Mouse (Mus musculus) lung, embryonic 16.5 days (tissue): ENCODE data around the gene Ap4b1. TPM values are rescaled to one million over a fixed set of nuclear protein-coding genes. Genes with fewer than 3 reads are reported as not detected.
"Not testable (repeated sequence)": the region's sequence is repeated elsewhere in the genome, so short reads cannot be mapped to it uniquely, and the experiment has no call there.

Experiments
- ATAC-seq: fragments of 200-750 bp; cut with Nextera tagmentation; 2 replicates; pipeline ENCODE4 v1.8.0; 2017; ENCODE audit warnings: low read depth, mild to moderate bottlenecking, moderate library complexity
- H3K27ac ChIP-seq: fragments of 300-500 bp; sonication (generic); 2 replicates; pipeline ENCODE4 v1.5.1; 2014; ENCODE audit warnings: mild to moderate bottlenecking, control low read depth, low read length
- H3K27me3 ChIP-seq: fragments of 300-500 bp; sonication (generic); 2 replicates; pipeline ENCODE4 v1.6.1; 2014; ENCODE audit warnings: low read depth, low read length, mixed read lengths; ENCODE audit not compliant: control insufficient read depth, insufficient read depth
- H3K36me3 ChIP-seq: fragments of 300-500 bp; sonication (generic); 2 replicates; pipeline ENCODE4 v1.6.1; 2014; ENCODE audit warnings: low read length; ENCODE audit not compliant: control insufficient read depth, insufficient read depth
- H3K4me1 ChIP-seq: fragments of 300-500 bp; sonication (generic); replicated peaks from 2 replicates; pipeline ENCODE4 v1.6.1; 2014; ENCODE audit warnings: low read length, mixed read lengths; ENCODE audit not compliant: control insufficient read depth, insufficient read depth
- H3K4me2 ChIP-seq: fragments of 300-500 bp; sonication (generic); 2 replicates; pipeline ENCODE4 v1.6.1; 2014; ENCODE audit warnings: low read depth, low read length, control low read depth
- H3K4me3 ChIP-seq: fragments of 300-500 bp; sonication (generic); 2 replicates; pipeline ENCODE4 v1.5.1; 2014; ENCODE audit warnings: mild to moderate bottlenecking, low read length, control low read depth
- H3K9ac ChIP-seq: fragments of 300-500 bp; sonication (generic); 2 replicates; pipeline ENCODE4 v1.6.1; 2014; ENCODE audit warnings: low read length, control low read depth
- H3K9me3 ChIP-seq: fragments of 300-500 bp; sonication (generic); 2 replicates; pipeline ENCODE4 v1.6.1; 2016; ENCODE audit warnings: low read length; ENCODE audit not compliant: control insufficient read depth
- WGBS: fragments of 180-500 bp; shearing (Covaris S2); extraction: QIAGEN DNeasy Blood & Tissue Kit; methylation state at CpG from one replicate; pipeline ENCODE4 v1.1.7; 2014; 5-methylcytosine and 5-hydroxymethylcytosine counted together
- polyA plus RNA-seq: library from polyadenylated mRNA; unstranded; fragments of >200 nt; fragmentation: Nextera tagmentation; extraction: Ambion mirVana; gene quantifications from 2 replicates; pipeline ENCODE4 v1.2.1, GENCODE M21; 2015

Gene Ap4b1
- polyA plus RNA-seq, 1 experiment from 2014 or later: 21.0 TPM

DNA sequence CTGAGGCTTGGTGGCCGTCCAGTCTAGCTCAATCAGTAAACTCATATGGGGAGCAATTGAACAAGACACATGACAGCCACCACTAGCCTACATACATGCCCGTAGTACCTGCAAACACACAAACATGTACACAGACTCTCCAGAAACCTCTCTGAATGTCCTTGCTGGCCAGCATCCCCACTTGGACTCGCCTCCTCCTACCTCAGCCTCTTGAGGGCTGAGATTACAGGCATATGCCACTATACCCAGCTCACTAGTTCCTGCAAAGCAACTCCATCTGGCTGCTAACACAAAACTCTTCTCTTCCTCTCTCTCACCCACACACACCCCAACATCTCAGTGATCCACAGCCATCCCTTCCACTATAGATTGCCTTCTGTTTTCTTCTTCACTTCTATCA, 29.0 kb upstream of the Ap4b1 start:
- Histone ChIP-seq H3K27ac (no peak overlapping the region), H3K9ac (no peak overlapping the region), H3K27me3 (no peaks in the 10 kb centered on the region), H3K9me3 (no peaks in the 10 kb centered on the region), H3K36me3 (peaks cover 13% of the 10 kb centered on the region), H3K4me2 (no peak overlapping the region), H3K4me1 (no peaks in the 10 kb centered on the region), H3K4me3 (no peak overlapping the region)
- no peak for ATAC-seq
- 82% methylated on average over 3 of the region's 3 CpGs for WGBS

DNA sequence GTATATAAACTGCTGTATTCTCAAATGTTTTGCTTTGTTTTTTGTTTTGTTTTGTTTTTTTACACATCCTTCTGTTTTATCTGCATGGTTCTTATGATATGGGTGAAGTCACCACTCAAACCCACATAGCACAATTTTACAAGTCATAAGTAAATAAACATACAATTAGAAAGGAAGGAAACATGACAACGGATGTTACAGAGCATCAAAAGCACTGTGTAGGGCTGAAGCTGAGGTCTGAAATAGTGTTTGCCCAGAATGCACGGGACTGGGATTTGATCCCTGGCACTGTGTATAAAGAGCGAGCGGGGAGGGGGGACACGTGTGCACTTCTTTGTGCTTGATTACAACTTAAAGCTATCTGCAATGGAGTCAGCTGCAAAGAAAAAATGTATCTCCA, 28.5 kb upstream of the Ap4b1 start:
- ATAC-seq: no peak
- H3K9ac ChIP-seq: no peak overlapping the region
- no peak overlapping the region for H3K4me3 ChIP-seq
- 62% methylated on average over 5 of the region's 5 CpGs for WGBS
- no peaks in the 10 kb centered on the region for H3K27me3 ChIP-seq
- no peak overlapping the region for H3K27ac ChIP-seq
- H3K36me3 ChIP-seq: peaks cover 13% of the 10 kb centered on the region
- no peaks in the 10 kb centered on the region for H3K4me1 ChIP-seq
- H3K9me3 ChIP-seq: no peaks in the 10 kb centered on the region
- no peak overlapping the region for H3K4me2 ChIP-seq

DNA sequence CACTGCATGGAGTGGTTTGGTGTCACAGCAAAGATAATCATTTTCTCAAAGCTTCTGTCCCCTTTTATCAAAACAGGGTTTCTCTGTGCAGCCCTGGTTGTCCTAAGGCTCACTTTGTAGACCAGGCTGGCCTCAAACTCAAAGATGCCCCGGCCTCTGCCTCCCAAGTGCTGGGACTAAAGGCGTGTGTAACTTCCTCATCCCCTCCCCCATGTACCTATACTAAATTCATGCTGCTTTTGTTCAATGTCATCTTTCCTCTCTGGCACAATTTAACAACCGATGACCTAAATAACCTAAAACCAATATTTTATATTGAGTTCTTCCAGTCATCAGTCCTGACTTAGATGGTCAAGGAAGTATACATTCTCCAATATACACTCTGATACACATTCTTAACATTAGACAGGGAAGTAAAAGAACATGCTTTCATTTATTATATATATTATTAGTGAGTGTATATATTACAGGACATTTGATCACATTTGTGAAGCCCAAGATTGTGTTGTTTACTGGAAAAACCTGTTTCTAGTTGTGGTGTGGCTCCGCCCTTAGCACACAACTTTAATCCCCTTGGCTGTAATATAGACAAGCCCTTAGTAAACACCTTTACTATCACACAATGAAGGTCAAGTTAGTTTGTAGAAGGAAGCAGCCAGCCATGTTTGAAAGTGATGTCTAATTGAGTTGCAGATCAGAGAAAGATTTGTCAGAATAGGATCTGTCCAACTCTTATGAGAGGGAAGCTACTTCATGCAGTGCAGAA, 26.3 kb upstream of the Ap4b1 start:
- no peaks in the 10 kb centered on the region for H3K27me3 ChIP-seq
- H3K9me3 ChIP-seq: no peaks in the 10 kb centered on the region
- H3K4me3 ChIP-seq: no peak overlapping the region
- H3K9ac ChIP-seq: no peak overlapping the region
- H3K4me1 ChIP-seq: peaks cover 6% of the 10 kb centered on the region
- H3K27ac ChIP-seq: no peak overlapping the region
- no peak overlapping the region for H3K4me2 ChIP-seq
- WGBS: 75% methylated on average over 4 of the region's 4 CpGs
- no peaks in the 10 kb centered on the region for H3K36me3 ChIP-seq
- ATAC-seq: no peak

DNA sequence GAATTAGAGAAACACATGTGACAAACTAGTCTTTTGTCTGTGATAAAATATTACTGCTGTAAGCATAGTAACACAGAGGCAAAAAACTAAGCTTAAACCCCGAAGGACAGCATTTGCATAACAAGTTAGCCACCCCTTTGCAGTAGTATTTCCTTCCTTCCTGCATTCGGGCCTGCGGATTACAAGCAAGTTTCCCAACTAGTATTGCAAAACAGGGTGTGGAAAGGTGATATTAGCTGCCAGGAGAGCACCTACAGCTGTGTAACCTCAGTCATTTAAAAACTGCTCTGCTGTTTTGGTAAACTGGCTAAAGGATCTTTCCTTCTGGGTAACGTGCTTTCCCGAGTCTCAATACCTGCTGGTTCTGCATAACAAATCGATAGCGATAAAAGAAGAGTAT, 22.1 kb upstream of the Ap4b1 start:
- no peaks in the 10 kb centered on the region for H3K9me3 ChIP-seq
- ATAC-seq: no peak
- no peak overlapping the region for H3K4me3 ChIP-seq
- H3K27me3 ChIP-seq: no peaks in the 10 kb centered on the region
- H3K9ac ChIP-seq: no peak overlapping the region
- no peak overlapping the region for H3K27ac ChIP-seq
- WGBS: 60% methylated on average over 7 of the region's 7 CpGs
- no peak overlapping the region for H3K4me2 ChIP-seq
- no peaks in the 10 kb centered on the region for H3K36me3 ChIP-seq
- peaks cover 20% of the 10 kb centered on the region for H3K4me1 ChIP-seq

DNA sequence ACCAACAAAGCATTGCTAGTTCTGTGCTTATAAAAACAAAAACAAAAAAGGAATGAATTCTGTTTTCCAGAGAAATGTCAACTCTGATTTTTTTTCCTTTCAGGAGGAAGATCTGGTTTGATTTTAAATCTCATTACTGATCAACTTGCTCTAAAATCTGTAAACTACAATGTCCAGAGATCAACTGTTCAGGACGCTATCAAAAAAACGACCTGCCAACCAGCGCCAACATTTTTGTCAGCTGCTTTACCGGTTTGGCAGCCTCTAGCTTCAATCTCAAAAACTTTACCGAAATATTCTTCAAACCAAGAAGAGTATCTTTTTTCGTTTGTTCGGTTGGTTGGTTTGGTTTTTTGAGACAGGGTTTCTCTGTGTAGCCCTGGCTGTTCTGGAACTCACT, 20.2 kb upstream of the Ap4b1 start:
- Histone ChIP-seq H3K36me3 (no peaks in the 10 kb centered on the region), H3K9me3 (no peaks in the 10 kb centered on the region), H3K27ac (no peak overlapping the region), H3K9ac (no peak overlapping the region), H3K27me3 (no peaks in the 10 kb centered on the region), H3K4me3 (peak overlapping the region; percentile 94), H3K4me1 (peaks cover 20% of the 10 kb centered on the region), H3K4me2 (peak overlapping the region; percentile 72)
- 57% methylated on average over 7 of the region's 7 CpGs for WGBS
- ATAC-seq: no peak

DNA sequence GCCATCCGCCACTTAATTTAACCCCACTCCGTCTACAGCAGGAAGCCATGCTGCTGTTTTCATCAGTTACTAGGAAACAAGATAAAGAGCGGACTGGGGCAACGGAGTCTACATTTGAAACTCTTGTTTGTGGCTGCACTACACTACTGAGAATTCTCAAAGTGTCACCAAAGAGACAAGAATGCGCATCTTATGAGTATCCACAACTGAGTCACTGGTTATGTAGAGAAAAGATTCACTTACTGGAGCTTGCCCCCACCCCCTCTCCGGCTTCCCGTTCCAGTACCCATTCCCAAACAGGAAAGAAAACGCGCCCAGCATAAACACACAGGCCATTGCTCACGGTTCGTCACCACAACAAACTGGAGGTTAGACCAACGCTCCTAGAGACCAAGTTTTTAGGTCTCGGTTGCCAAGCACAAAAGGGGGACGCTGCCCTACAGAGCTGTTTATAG, 19.4 kb upstream of the Ap4b1 start:
- Histone ChIP-seq H3K4me2 (peak overlapping the region; percentile 72), H3K4me1 (peaks cover 20% of the 10 kb centered on the region), H3K9me3 (no peaks in the 10 kb centered on the region), H3K27me3 (no peaks in the 10 kb centered on the region), H3K27ac (peak overlapping the region; percentile 74), H3K4me3 (peak overlapping the region; percentile 94), H3K9ac (peak overlapping the region; percentile 91), H3K36me3 (no peaks in the 10 kb centered on the region)
- WGBS: 1% methylated on average over 14 of the region's 14 CpGs
- peak; percentile 9; the same call in 1 of the 2 replicates for ATAC-seq

DNA sequence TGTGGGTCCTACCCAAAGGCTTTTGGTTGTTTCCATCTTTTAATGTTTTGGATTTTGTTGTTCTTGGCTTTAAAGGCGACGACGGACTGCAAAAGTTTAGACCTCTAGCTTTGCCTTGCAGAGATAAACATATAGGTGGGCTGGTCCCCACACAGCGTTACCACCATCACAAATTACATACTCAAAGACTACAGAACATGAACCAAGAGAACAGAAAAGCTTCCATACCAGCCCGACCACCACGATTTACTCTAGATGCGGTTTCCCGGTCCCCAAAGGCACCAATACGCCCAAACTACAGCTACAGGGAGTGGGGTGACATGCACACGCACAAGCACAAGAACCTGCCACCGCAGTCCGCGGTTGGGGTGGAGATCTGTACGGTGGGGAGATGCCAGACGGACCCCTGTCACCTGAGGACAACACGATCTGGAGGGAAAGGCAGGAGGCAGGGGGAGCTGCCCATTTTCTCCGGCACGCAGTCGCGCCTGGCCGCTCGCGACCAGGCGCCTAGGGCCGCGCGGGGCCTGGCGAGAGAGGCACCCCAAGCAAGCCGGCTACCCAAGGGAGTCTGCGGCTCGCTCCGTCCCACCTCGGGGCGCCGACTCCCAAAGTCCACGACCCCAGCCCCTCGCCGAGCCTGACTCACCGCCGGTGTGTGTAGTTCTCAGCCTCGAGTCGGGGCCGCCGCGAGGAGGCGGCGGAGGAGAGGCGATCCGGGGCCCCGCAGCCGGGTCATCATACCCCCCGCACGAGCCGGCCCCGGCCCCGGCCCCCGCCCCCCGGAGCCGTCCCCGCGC, 18.8 kb upstream of the Ap4b1 start:
- peak; percentile 74 for ATAC-seq
- Histone ChIP-seq H3K36me3 (no peaks in the 10 kb centered on the region), H3K4me2 (peak overlapping the region; percentile 72), H3K27ac (peak overlapping the region; percentile 74), H3K9me3 (no peaks in the 10 kb centered on the region), H3K4me3 (peak overlapping the region; percentile 94), H3K27me3 (no peaks in the 10 kb centered on the region), H3K9ac (peak overlapping the region; percentile 91), H3K4me1 (peaks cover 20% of the 10 kb centered on the region)
- under 1% methylated on average over 28 of the region's 61 CpGs for WGBS

DNA sequence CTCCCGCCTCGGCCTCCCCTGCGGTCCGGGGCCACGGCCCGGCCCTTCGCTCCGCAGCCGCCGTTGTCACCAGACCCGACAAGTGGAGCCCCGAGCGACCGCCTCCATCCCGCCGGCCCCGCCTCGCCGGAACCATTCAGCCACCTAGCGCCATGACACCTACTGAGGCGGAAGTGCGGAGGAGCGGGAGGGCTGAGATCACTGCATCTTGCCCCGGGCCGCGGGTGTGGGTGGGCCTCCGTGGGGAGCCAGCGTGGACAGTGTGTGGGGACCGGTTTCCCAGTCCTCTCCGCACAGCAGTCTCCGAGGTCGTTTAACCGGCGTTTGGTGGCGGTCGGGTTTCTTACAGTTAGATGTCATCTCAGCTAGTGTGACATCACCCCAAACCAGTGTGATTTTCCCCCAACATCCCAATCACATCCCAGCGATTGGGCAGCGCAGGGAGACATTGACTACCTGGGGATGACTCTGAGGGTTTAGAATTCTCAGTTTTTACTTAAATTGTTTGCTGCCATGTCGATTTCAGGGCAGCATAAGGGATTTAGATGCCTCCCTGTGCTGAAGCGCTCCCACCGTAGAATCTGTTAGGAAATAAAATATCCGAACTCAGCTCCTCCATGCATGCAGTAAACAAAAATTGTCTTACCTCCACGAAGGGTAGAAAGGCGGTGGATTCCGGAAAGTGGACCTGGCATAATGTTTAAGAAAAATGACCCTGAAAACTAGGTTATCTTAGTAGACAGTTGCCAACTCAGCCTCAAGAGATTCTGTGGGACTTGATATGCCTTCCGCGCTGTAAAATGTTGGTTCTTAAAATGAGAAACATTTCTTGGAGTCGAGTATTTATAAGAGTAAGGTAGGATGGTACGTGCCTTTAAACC, 17.9 kb upstream of the Ap4b1 start, which contains the start of gene Hipk1:
Gene Hipk1 (minus strand): TSS at position 334 of the 881 bp plus-strand sequence.
- Histone ChIP-seq H3K9ac (peak within 1 kb of the TSS; percentile 91), H3K36me3 (no peaks in the 10 kb centered on the region), H3K4me2 (peak within 1 kb of the TSS; percentile 76), H3K9me3 (no peaks in the 10 kb centered on the region), H3K4me1 (peaks cover 20% of the 10 kb centered on the region), H3K4me3 (peak within 1 kb of the TSS; percentile 94), H3K27ac (peak within 1 kb of the TSS; percentile 74), H3K27me3 (no peaks in the 10 kb centered on the region; the same call in 1 of the 2 replicates)
- 13% methylated on average over 31 of the region's 49 CpGs for WGBS
- ATAC-seq: peak; percentile 98

DNA sequence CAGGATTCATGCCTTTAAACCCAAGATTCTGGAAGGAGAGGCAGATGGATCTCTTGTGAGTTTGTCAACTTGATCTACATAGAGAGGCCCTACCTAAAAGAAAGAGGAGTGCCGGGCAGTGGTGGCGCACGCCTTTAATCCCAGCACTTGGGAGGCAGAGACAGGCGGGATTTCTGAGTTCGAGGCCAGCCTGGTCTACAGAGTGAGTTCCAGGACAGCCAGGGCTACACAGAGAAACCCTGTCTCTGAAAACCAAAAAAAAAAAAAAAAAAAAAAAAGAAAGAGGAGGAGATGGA, 17.3 kb upstream of the Ap4b1 start:
- ATAC-seq, H3K9ac ChIP-seq, H3K27me3 ChIP-seq, H3K9me3 ChIP-seq, H3K36me3 ChIP-seq, H3K4me2 ChIP-seq, H3K4me3 ChIP-seq, H3K27ac ChIP-seq: not testable (repeated sequence)
- whole genome bisulfite sequencing: 83% methylated on average over 5 of the region's 5 CpGs
- peaks cover 20% of the 10 kb centered on the region for H3K4me1 ChIP-seq
